Mouse (Mus musculus) liver, adult (tissue): ENCODE measurements around the gene Slc37a2.

ENCODE experiments used
- GATA4 ChIP-seq: IDR thresholded peaks from 2 replicates; pipeline ENCODE4 v1.6.1; 2014; ENCODE audit warnings: mild to moderate bottlenecking, low read length; ENCODE audit not compliant: insufficient replicate concordance

Slc37a2 gene

DNA sequence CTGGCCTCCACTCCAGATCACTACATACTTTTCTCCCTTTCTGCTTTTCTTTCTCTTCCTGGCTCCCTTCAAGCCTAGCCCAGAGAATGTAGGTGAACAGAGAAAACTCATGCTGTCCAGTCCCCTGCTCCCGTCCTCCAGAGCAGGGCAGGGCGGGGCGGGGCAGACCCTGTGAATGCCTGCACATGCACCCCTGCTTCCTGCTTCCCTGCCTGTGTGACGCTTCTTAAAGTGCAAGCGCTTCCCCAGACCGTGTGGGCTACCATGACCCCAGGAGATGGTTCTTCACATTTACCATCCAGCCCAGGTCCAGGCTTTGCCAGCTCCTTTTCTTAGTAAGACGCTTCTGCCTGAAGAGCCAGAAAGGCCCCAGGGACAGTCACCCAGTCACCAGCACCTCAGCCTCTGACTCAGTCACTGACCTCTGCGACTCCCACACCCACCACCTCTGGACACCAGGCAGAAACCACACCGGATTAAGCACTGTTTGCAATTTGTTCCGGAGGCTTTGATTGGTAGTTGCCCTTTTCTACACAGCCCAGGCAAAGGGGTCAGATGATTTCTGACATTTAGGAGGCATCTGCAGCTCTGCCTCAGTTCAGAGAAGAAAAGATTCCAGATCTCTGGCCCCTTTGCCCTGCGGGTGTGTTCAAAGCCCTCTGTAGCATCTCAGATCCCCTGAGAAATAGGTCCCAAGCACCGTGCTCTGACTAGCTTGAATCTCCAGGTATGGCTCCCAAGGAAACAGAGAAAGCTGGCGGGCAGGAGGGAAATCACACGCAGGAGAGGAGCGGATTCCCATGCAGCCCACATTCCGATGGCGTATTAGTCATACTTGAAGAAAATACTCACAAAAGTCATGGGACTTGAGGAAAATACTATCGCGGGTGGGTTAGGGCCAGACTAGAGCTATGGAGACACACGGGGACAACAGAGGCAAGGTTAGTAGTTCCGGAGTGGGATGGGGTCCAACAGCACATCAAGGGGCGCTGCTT is 23.0 kb downstream of the Slc37a2 start:
- no peak for TF ChIP-seq GATA4

DNA sequence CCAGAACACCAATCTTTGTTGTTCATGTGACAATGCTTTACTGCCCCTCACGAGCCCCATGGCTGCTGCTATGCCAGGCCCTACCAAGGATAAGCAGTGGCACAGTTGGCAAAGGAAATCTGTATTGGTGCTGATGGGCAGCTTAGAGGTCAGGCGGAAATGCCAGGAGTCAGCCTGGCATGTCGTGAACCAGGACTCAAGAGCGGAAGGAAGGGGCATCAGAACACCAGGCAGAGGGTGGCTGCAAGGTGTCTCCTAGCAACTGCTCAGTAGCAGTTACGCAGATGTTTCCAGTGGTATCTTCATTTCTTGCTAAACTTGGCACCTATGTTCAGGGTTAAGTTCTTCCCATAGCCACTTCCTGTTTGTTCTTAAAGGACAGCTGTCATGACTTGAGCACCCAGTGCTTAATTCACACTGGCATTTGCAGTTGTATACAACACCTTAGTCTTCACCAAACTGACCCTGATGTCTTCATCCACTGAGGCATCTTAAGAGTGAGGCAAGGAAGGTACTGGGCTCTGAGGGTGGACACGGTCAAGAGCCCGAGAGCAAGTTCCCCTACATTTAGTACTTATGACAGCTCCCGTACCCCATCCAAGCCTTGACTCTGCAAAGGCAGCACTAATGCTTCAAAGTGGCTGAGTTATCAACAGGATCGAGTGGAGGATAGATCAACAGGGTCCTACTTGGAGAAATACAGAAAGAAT is 24.9 kb downstream of the Slc37a2 start:
- no peak for TF ChIP-seq GATA4

- TF ChIP-seq GATA4: no peak
Measured at GRCm38 (mm10) chr9:37229880-37230325, 25.6 kb downstream of the Slc37a2 start.

DNA sequence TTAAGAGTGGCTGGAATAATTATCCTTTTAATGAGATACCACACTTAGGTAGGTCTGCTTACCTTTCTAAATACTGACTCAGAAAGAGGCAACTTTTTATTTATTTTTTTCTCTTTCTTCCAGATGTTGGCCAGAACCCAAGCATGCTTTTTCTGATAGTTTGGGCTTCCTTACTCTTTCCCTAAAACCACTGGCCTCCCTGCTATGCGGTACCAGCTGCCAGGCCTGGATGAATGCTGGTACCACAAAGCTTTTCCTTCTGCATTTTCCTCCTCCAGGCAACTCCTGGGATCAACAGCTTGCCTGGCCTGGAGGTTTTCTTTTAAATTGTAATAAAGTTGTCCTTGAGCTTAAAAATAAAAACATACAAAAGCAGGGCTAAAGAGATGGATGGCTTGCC is 30.0 kb downstream of the Slc37a2 start:
- TF ChIP-seq GATA4: no peak

DNA sequence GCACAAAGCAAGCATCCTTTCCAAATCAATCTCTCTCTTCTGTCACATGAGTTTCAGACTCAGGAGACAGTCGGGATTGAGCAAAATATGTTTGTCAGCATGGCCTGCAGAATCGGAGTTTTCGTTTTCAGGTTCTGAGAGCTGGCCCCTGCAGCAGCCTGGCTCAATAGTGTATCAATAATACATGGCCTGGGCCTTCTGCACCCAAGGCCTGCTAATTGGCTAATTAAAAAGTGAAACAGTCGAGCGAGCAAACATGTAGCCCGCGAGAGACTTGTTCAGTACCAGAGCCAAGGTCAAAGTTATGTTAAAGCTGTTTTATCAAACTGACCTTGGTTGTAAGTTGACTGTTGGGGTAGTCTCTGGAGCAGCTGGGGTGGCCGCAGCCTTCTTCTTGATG is 34.8 kb downstream of the Slc37a2 start:
- no peak for TF ChIP-seq GATA4

DNA sequence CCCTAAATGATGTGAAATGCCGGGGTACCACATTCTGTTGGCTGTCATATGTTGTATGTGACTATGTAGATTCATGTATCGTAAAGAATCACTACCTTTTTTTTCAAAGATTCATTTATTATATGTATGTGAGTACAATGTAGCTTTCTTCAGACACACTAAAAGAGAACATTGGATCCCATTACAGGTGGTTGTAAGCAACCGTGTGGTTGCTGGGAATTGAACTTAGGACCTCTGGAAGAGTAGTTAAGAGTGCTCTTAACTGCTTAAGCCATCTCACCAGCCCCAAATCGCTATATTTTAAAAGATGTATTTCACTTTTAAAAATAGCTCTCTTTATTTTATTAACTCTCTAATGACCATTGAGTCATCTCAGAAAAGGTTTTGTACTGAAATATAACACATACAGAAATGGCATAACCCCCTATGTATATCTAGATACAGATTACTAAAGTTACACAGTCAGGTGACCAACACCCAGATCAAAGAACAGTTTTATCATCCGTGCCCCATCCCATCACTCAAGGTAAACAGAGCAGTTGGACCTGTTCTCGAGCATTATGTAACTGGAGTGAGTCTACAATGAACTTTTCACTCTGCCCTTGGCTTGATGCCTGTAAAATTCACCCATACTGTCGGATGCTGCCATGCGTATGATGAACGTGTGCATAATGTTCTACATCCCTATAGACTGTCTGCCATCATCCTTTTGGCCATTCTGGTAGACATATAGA is 41.0 kb downstream of the Slc37a2 start:
- no peak for TF ChIP-seq GATA4

DNA sequence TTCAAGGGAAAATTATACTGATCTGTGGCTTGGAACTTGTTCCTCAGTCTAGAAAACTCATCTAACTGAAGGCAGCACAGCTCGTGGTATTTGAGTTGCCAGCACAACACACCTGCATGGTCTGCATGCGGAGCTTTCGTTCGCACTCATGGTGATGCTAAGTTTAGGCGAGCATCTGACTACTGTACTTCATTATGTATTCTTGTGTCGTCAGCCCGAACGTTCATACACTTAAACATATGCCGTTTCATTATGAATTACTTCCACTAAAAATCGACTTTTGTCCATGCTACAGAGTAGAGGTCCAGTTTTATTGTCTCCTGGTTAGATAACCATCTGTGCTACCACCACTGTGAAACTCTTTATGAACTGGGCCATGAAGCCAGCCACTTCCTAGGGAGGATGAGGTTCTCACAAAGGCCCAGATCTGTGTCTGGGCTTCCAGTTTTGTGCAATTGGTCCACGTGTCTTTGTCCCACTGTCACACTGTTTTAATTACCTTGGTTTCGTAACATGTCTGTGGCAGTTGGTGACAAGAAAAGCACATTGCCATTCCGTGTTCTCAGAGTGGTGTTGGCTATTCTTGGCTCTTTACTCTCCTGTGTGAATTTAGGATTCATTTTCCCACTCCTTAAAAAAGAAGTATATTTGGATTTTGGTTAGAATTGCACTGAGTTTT is 42.3 kb downstream of the Slc37a2 start:
- no peak for TF ChIP-seq GATA4

DNA sequence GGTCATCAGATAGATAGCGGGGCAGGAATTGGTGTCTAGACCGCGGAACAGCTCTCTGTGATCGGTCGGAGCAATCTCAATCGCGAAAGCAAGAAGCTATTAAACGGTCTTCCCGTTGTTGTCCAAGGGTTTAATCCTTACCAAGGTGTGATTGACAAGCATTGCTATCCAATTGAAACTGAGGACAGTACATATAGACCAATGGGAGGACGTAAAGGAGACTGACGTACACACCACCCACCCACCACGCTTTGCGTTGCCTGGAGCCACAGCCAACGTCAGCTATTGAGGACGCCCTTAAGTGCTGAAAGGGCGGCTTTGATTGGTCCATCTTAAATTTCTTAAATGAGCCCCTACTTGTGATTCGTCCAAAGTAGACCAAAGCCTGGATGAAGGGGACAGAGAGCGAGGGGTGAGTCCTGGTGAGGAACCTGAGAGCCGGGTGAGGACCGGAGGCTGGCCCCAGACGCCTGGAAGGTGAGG is 47.6 kb downstream of the Slc37a2 start, which contains the start of gene Tmem218:
TSS of gene Tmem218 (plus strand) at position 295 of the 483 bp plus-strand sequence.
- no peak for TF ChIP-seq GATA4

DNA sequence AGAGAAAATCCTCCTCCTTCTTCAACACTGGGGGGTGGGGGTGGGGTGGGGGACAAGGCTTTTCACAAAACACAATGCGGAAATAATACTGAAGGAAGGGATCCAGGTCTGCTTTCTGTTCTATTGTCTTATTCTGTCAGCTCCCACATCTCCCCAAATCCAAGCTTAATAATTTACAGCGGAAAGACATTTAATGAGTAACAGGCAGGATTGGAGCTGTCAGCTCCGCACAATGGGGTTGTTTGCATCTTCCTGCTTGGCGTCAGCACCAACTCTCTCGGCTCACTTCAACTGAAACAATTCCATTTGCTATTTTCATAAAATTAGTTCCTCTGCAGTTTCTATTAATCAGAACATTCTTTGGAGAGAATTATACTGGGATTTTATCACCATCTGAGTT is 51.7 kb downstream of the Slc37a2 start:
- TF ChIP-seq GATA4: no peak

DNA sequence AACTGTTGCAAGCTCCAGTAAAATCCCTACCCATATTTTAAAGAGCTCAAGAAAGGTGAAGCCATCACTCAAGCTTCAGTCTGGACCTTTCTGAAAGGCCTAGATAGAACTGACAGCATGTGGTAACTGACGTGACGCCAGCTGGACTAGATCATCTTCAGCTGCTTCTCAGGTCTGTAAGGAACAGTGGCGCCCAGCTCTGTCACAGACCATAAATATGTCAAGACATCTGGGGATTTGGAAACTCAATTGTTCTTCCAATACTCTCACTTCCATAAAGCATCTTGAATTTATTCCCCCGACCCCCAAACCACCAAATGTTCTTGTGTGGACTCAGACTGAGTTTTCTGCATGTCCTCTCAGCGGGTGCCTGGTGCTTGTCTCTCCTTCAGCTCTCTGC is 55.1 kb downstream of the Slc37a2 start:
- TF ChIP-seq GATA4: no peak

GRCm38 (mm10) chr9:37197067-37197466 is 58.5 kb downstream of the Slc37a2 start:
- TF ChIP-seq GATA4: no peak

GRCm38 (mm10) chr9:37188024-37188423 is 67.5 kb downstream of the Slc37a2 start:
- no peak for TF ChIP-seq GATA4

GRCm38 (mm10) chr9:37187407-37187806 is 68.1 kb downstream of the Slc37a2 start:
- TF ChIP-seq GATA4: no peak

DNA sequence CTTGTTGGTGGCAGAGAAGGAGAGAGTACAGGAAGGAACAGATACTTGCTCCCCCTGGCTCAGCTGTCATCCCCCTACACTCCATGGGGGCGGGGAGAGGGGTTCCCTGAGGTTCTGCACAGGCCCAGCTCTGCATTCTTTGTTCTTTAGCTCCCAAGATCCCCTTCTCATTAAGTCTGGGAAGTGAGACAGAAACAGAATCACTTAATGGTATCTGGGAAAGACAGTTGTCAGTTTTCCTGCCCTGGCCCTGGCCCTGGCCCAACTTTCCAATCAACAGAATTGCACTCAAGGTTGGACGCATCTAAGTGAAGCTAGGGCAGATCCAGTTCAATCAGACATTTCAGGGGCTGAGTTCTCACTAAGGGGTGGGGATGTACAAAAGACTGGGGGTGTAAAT is 72.4 kb downstream of the Slc37a2 start:
- no peak for TF ChIP-seq GATA4

GRCm38 (mm10) chr9:37181596-37181995 is 73.9 kb downstream of the Slc37a2 start:
- TF ChIP-seq GATA4: no peak

DNA sequence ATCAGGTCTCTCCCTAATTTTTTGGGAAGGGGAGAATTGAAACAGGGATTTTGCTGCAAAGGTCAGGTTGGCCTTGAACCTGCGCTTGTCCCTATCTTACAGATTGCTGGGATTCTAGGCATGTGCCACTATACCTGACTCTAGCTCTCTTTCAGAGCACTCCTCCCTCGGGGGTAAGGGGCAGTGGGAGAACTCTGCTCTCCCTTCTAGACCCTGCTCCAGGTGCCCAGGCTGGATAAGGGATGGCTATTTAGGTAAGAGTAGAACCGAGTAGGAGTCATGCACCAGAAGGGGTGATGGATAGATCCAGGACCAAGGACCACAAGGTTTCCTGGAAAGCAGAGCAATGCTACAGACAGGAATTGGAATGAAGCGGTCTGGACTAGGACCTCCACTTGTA is 75.9 kb downstream of the Slc37a2 start:
- TF ChIP-seq GATA4: no peak
